Mouse (Mus musculus) adrenal gland, postnatal 14 days (tissue): ENCODE results near the gene Lmo7. TPM values are rescaled to one million over a fixed set of nuclear protein-coding genes. Genes with fewer than 3 reads are reported as not detected.

Experiments used
- DNase-seq: peaks from one replicate; pipeline ENCODE4 v3.0.0; 2021; ENCODE audit warnings: mixed read lengths
- long read RNA-seq, 2 experiments: library from polyadenylated mRNA; stranded (forward); transcript quantifications; one replicate each; pipeline ENCODE4 v2.0.0; 2021
- total RNA-seq: library from RNA; stranded (reverse); gene quantifications from 2 replicates; pipeline ENCODE4 v1.2.3, GENCODE M21; 2021

Lmo7 gene
- total RNA-seq: 25.8 and 29.9 TPM in 2 replicates
- long read RNA-seq, experiment 1, partial matches to known transcripts: 1 of 5 reads
- long read RNA-seq, experiment 1, other reads (novel, unspliced or antisense): 4 of 5 reads
- long read RNA-seq, experiment 2, partial matches to known transcripts: 2 of 5 reads
- long read RNA-seq, experiment 2, other reads (novel, unspliced or antisense): 3 of 5 reads

DNA sequence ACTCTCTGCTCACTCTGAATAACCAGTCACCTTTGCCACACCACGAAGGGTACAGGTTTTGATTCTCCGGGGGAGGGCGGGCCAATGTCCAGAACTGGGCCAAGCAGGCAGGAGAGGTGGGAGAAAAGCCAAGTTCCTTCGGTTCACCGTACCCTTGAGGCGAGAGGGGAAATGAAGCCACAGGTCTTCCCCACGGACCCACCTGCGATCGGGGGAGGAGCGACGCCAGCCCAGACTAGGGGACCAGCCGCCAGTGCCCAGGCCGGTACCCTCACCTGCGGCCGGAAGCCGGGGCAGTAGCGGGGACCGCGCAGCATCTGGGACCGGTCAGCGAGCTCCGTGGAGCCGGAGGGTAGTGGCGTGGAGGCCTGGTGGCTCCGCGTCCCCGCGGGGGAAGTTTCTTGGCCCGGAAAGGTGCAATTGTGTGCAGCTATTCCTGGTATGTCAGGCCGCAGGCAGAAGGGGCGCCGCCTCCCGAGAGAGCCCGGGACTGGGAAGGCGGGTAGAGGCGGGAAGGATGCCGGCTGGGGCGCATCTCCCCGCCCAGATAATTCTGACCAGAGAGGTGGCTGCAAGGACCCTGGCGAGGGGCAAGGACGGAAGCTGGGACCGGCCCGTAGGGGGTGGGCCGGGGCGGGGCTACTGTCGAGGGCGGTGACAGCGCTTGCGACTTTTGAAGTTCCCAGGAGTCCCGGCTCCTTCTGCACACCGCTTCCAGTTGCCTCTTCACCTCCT lies at the start of gene Lmo7, which contains the start of gene Gm9922:
Lmo7 (plus strand) TSS at position 721 of the 735 bp plus-strand sequence.
Gm9922 (minus strand) TSS at position 578 of the 735 bp plus-strand sequence.
- DNase-seq: peak; percentile 89

- no peak for DNase-seq
Observed at GRCm38 (mm10) chr14:101687696-101688095, 42.1 kb upstream of the Lmo7 start.

GRCm38 (mm10) chr14:101688406-101688805 lies 41.4 kb upstream of the Lmo7 start:
- DNase-seq: no peak

DNA sequence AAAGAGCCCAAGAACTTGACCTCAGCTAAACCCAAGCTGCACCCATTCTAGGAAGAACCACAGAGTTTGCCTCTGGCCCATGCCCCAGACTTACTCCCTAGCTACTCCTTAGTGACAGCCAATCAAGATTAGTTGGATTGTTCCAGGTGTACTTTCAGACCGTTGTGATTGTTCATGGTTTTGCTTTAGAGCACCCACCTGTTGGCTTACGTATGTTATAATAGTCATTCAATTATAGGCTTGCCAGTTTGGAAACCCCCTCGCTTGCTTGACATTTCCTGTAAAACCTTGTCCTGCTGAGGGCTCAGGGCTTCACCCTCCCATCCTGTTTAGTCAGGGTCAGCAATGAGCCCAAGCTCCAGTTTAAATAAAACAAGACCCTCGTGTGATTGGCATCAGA lies 25.3 kb upstream of the Lmo7 start:
- DNase-seq: no peak

DNA sequence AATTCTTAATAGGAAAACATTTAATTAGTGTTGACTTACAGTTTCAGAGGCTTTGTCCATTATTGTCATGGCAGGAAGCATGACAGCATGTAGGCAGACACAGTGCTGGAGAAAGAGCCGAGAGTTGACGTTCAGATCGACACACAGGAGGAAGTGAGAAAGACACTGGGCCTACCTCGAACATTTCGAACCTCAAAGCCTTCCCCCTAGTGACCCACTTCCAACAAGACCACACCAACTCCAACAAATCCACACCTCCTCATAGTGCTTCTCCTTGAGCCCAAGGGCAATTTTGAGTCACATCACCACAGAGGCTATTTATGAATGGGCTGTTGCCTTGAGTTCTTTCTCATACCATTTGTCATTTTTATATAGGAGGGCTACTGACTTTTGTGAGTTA lies 22.7 kb upstream of the Lmo7 start:
- no peak for DNase-seq

DNA sequence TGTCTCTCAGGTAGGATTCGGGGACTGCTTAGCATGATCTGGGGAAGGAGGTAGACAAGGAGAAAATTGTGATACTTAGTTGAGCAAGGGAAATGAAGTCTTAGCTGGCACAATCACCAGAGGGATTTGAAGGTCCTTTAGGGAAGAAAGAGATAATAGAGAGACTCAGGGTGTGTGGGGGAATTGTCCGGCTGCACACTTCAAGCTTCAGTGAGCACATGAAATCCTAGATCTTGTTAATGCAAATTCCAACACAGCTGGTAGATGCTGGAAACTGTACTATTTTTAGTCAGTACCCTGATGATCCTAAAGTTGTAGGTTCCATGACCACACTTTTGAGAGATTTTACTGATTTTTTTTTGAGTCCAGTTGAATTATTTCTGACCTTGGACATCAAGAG lies 15.3 kb upstream of the Lmo7 start:
- DNase-seq: no peak

DNA sequence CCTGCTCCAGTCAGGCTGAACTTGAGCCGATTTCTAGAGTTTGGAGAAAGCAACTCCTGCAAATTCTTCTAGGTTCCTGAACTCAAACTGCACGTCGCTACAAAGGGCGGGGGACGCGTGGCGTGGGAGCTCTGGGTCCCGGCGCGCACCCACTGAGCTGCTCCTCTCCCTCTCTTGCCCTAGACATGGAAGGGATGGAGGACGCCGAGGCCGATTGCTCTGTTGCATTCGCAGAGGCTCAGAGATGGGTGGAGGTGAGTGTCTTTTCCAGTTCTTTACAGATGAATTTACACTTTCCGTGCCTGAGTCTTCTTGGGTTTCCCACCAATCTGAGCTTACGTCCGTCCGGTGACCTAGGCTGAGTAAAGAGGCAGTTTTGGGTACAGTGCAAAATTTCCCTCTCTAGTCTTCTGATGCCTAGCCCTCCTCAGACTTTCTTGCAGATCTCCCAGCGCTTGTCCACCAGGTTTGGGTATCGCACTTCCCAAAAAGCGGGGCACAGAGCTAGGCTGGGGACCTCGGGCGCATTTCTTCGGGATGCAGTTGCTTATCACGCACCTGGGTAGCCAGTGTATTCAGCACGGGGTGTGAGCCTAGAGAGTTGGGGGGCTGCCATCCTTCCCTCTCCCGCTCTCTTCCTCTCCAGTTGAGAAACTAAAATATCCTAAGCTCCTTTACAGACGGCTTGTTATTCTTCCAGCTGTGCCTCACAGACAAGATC lies 375 bp downstream of the Lmo7 start:
- DNase-seq: no peak

DNA sequence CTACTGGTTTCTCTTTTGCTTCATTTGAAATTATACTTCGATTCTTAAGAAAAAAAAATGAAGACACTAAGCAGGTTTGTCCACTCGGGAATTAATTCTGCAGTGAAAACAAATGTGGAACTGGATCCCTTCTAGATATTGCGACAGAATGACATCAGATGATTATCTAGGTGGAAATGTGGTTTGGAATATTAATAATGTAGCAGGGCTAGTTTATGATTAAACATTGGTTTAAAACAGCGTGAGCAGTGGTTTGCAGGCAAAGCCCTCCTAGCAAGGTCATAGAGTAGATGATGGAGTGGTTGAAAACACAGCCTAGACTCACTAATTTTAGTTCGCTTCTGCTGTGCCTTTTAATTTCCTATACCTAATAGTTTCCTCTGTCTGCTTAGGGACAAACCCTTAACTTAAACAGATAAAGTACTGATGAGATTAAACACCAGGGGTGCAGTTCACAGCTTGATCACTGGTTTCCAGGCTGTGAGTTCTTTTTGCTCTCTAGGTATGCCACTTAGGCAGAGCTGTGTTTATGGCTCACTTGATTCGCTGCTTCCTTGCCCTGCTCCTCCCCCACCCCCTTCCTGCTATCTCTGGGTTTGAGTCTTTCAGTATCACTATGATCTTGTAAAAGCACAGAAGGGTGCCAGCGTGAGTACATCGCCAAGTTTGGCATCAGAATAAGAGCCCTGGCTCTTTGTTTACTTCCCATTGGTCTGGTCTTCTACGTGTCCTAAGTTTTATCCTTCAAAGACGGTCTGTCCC lies 4.0 kb downstream of the Lmo7 start:
- DNase-seq: no peak

- no peak for DNase-seq
Observed at GRCm38 (mm10) chr14:101737501-101737900, 7.7 kb downstream of the Lmo7 start.

DNA sequence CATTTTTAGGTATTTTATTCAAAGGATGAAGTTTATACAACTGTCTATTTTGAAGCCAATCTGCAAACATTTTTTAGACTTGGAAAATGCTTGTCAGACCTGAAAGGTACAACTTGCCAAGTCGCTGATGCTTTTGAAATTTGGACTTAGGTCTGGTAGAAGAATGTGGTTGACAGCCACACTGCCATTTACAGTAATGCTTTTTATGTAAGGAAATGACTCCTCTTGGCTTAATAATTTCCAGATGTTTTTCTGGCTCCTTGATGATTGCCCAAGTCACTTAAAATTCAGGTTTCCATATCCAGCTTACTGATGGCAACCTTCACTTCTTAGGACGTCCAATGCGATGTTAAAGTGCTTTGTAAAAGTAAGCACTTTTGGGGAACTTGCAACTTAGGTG lies 16.9 kb downstream of the Lmo7 start:
- DNase-seq: no peak

DNA sequence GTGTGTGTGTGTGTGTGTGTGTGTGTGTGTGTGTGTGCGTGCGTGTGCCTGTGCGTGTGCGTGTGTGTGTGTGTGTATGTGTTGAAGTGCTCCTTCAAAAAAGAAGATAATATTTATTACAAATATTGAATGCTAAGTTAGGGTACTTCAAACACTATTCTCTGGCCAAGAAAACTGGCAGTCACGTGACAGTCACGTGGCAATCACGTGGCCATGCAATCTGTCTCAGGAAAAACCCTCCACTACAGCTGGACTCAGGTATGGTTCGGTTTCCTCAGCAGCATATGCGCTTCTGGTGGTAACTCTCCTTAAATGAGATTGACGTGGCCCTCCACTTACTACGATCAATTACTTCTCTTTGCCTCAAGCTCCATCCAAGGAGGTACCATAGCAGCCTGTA lies 18.1 kb downstream of the Lmo7 start:
- DNase-seq: no peak

- DNase-seq: no peak
Observed at GRCm38 (mm10) chr14:101748436-101748835, 18.7 kb downstream of the Lmo7 start.

DNA sequence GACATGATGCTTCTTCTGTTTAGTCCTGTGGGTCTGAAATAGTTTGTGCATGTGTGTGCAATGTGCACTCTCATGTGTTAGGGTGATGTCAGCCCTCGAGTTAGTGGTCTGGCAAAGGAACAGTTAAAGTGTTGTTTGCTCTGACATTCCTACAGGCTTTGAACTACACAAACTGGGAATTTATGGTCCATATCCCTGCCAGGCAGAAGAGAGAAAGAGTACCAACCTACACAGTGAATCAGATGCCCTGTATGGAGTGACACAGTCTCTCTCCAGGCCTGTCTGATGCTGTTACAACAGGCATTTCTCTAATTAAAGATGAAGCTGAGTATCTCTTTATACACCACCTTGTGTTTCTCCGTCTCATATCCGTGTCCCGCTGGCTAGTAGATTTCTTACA lies 21.2 kb downstream of the Lmo7 start:
- no peak for DNase-seq

DNA sequence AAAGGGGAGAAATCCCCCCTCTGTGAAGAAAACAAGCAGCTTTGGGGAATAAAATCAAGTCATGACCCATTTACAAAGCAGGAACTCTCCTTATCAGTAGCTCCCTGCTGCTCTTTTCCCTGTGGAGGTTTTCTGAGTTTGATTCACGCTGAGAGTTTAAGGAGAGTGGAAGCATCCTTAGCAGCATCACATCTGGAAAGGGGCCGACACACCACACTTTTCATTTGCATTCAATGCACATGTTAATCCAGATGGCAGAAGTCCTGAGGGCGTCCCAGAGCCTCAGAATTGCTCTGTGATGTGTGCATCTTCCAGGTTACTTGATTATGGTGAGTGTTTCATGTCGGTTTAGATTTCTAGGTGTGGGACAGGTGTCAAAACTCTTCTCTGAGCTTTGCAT lies 25.7 kb downstream of the Lmo7 start:
- no peak for DNase-seq

DNA sequence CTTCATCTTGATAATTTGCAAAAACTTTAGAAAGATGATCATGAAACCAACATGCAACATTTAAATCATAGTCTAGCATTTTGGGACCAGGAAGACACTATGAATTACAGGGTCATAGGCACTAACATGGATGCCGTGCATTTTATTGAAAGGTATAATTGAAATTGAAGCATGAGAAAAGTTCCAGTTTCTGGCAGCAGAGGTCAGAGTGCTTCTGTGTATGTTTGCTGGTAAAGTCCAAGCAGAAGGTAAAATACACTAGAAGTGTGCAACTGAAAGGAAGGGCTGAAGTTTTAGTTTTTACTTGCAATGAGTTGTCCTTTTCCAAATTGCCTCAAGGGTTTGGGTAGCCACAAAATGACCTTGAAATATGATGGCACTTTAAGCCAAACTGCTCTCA lies 32.5 kb downstream of the Lmo7 start:
- DNase-seq: no peak

- no peak for DNase-seq
Observed at GRCm38 (mm10) chr14:101763762-101764295, 34.1 kb downstream of the Lmo7 start.

GRCm38 (mm10) chr14:101771336-101771735 lies 41.6 kb downstream of the Lmo7 start:
- DNase-seq: no peak

DNA sequence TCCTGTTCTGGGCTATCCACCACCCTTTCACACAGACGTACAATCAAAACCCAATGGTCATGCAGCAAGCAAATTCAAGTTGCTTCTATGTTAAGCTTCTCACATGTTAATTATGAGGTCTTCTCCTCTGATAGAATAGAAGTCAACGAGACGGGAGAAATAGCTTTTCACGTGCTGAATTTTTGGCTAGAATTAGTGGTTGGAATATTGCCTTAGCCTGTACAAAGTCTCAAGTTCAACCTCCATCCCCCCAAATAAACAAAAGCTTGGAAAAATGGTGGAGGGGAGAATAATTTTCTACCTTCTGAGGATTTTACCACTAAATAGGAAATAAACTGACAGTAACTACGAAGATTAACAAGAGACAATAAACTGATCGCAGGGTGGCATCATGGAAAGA lies 42.0 kb downstream of the Lmo7 start:
- DNase-seq: no peak

- peak; percentile 69 for DNase-seq
Observed at GRCm38 (mm10) chr14:101774631-101775030, 44.9 kb downstream of the Lmo7 start.

DNA sequence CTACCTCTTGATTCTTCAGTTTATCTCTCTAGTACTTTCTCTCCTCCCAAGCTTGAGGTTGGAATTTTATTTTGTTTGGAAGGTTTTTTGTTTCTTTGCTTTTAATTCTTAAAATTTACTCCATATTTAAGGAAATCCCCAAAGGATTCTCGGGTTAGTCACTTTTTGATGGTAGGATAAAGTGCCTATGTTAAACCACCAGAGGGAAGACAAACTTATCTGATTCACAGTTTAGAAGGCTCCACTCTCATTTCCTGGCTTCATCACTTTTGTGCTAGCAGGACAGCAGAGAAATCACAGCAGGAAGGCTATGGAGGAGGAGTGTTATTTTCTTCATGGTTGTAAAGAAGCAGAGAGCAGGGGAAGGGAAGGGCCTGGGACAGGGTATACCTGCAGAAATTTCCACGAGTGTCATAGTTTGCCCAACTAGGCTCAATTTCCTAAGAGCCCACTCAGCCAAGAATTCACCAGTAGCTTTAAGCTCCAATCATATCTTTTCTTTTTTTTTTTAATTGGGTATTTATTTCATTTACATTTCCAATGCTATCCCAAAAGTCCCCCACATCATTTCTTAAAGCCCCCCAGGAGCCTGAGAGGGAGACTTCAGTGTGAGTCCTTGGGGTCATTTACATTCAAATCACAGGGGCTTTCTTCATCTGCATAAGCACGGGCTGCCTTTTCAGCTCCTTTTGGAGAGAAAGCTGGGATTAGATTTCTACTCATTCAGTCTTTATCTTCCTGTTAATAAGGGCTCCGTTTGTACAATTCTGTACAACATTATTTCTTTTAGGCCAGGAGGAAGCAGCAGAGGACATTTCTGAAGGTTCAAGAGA lies 46.8 kb downstream of the Lmo7 start:
- DNase-seq: no peak

DNA sequence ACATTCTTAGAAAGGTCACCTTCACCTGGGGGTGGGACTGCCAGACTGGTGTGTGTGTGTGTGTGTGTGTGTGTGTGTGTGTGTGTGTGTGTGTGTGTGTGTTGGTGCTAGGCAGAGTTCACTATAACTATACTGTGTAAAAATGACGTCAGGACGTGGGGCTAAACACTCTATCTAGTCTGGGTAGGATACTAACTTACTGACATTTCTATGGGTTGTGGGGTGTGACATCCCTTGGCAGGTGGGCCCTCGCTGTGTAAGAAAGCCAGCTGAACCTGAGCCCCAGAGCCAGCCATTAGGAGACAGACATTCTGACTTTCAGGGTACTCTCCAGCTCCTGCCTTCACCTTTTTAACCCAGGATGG lies 47.4 kb downstream of the Lmo7 start:
- DNase-seq: no peak

DNA sequence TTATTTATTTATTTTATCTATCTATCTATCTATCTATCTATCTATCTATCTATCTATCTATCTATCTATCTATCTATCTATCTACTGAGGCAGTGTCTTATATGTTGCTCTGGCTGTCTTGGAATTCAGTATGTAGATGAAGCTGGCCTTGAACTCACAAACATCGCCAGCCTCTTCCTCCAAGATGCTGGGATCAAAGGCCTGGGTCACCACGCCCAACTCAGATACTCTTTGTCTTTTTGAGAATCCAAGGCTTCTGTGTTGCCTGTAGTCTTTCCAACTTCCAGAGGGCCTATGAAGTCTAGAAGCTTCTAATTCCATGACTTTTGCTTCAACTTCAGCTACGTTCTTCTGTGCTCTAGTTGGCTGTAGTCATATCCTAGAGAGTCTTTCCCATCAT lies 48.7 kb downstream of the Lmo7 start:
- DNase-seq: no peak
